Mouse (Mus musculus): Measurements from ENCODE around the gene Slit3.

- TF ChIP-seq CTCF (IDR thresholded peaks at IDR 0.05), result no peak
- no peak for TF ChIP-seq EP300 (IDR thresholded peaks at IDR 0.05)
Observed at GRCm38 (mm10) chr11:35440186-35440585, 319.2 kb downstream of the Slit3 start.

All from lung, postnatal 0 days (tissue).